Mouse (Mus musculus) bone marrow macrophage, adult 2 months (primary cell): ENCODE results near the gene Coasy.

Source experiments
- CTCF ChIP-seq: IDR thresholded peaks from 2 replicates; pipeline ENCODE4 v1.5.1; 2012; ENCODE audit warnings: low read depth, mild to moderate bottlenecking, low read length, moderate library complexity
- POLR2A ChIP-seq: IDR thresholded peaks from 2 replicates; pipeline ENCODE4 v1.6.1; 2012; ENCODE audit warnings: mild to moderate bottlenecking, low read depth, low read length, borderline replicate concordance

DNA sequence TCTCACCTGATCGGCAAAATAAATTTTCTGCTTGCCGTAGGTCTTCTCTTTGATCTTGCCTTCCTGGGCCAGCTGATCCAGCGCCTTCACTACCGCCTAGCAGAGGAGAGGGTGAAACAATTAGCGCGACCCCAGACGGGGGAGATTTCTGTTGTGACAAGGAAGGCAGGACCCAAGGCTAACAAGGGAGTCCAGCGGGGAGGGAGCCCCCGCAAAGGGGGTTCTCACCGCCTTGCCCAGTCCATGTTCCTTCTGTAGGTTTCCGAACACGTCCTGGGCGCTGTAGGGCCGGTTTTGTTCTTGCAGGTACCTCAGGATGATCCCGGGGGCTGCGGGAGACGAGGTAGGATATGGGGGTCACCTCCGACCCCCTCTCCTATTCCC, 12.6 kb downstream of the Coasy start:
- TF ChIP-seq POLR2A (no peak), CTCF (no peak)
